8 mouse cellular contexts compared by ENCODE assay signal in genomic region chr5:137759971-137760412, GRCm38 (mm10). TPM values are rescaled to one million over a fixed set of nuclear protein-coding genes. Genes with fewer than 3 reads are reported as not detected.
DNase-seq lines count a peak whose midpoint lies in the region; ATAC-seq lines count a peak whose summit lies in the region.

No protein-coding gene starts in this region.

- no peaks in the 10 kb centered on the region for H3K27me3 ChIP-seq in hindbrain, embryonic 14.5 days (ENCODE audit: control insufficient read depth, insufficient read depth, low read length)

- peaks cover 15% of the 10 kb centered on the region for H3K36me3 ChIP-seq in hindbrain, embryonic 14.5 days (replicated peaks; ENCODE audit: control insufficient read depth, insufficient read depth)

- WGBS in hindbrain, embryonic 14.5 days, result 23% methylated on average over 4 of the region's 4 CpGs

- H3K27ac ChIP-seq in hindbrain, embryonic 14.5 days, result peak overlapping the region; percentile 72

- peak; percentile 80 for DNase-seq in T-cell, adult 2 months (ENCODE audit: low spot score)
- DNase-seq in cerebellum, postnatal 14 days, result peak; percentile 92 to 95
- peak; percentile 70 to 77 for DNase-seq in frontal cortex, postnatal 25 days (ENCODE audit: low spot score in 2 of 2)
- peak; percentile 78 for DNase-seq in hindbrain, embryonic 14.5 days (ENCODE audit: low spot score)
- peak; percentile 89 for DNase-seq in left cerebral cortex, adult 11 months (ENCODE audit: low spot score)
- peak; percentile 92 for DNase-seq in lung, postnatal 36 days
- peak; percentile 79 to 87 for DNase-seq in right cerebral cortex, adult 2 months (ENCODE audit: low spot score in 2 of 2)
- peak; percentile 85 for DNase-seq in urinary bladder, postnatal 14 days (ENCODE audit: low spot score)

- H3K9me3 ChIP-seq in hindbrain, embryonic 14.5 days (ENCODE audit: control insufficient read depth, low read length), result no peaks in the 10 kb centered on the region

- H3K9ac ChIP-seq in hindbrain, embryonic 14.5 days, result no peak overlapping the region

- ATAC-seq in hindbrain, embryonic 14.5 days (ENCODE audit: low FRiP score), result peak; percentile 89

- H3K4me2 ChIP-seq in hindbrain, embryonic 14.5 days (replicated peaks), result no peak overlapping the region

- H3K4me3 ChIP-seq in hindbrain, embryonic 14.5 days (replicated peaks; ENCODE audit: low read length), result no peak overlapping the region

- H3K4me1 ChIP-seq in hindbrain, embryonic 14.5 days (replicated peaks; ENCODE audit: control insufficient read depth, insufficient read depth, low read length), result peaks cover 10% of the 10 kb centered on the region; the same call in 1 of the 2 replicates

RNA-seq across cellular contexts. Expression of gene Tsc22d4, which starts 14.5 kb away (rescaled TPM):
- 67.6 and 72.8 TPM in 2 replicates for polyA plus RNA-seq in hindbrain, embryonic 14.5 days (2014; fragmentation: Nextera tagmentation; extraction: Ambion mirVana)

RNA-seq across cellular contexts. Expression of gene Nyap1, which starts 18.6 kb away (rescaled TPM):
- polyA plus RNA-seq in hindbrain, embryonic 14.5 days (2014; fragmentation: Nextera tagmentation; extraction: Ambion mirVana), result 14.2 and 18.8 TPM in 2 replicates

RNA-seq across cellular contexts. Expression of gene Ppp1r35, which starts 18.7 kb away (rescaled TPM):
- 51.1 and 58.7 TPM in 2 replicates for polyA plus RNA-seq in hindbrain, embryonic 14.5 days (2014; fragmentation: Nextera tagmentation; extraction: Ambion mirVana)

RNA-seq across cellular contexts. Expression of gene Mepce, which starts 27.5 kb away (rescaled TPM):
- polyA plus RNA-seq in hindbrain, embryonic 14.5 days (2014; fragmentation: Nextera tagmentation; extraction: Ambion mirVana), result 11.0 and 11.7 TPM in 2 replicates

RNA-seq across cellular contexts. Expression of gene Zcwpw1, which starts 27.6 kb away (rescaled TPM):
- 7.9 and 8.3 TPM in 2 replicates for polyA plus RNA-seq in hindbrain, embryonic 14.5 days (2014; fragmentation: Nextera tagmentation; extraction: Ambion mirVana)
